Mouse (Mus musculus): ENCODE measurements around the gene Chrna3.

- TF ChIP-seq TAL1 (IDR thresholded peaks at IDR 0.05; ENCODE audit: low read length) = no peak
- no peak for TF ChIP-seq GATA1 (IDR thresholded peaks at IDR 0.05; ENCODE audit: low read length)
Measured at GRCm38 (mm10) chr9:55067260-55067964, 41.0 kb upstream of the Chrna3 start.

All from erythroblast, embryonic 14.5 days (primary cell).